Mouse (Mus musculus): Measurements from ENCODE around the gene Npas3. TPM values are rescaled to one million over a fixed set of nuclear protein-coding genes. Genes with fewer than 3 reads are reported as not detected.

Gene Npas3
- polyA plus RNA-seq, 1 experiment from 2014 or later: 6.3 TPM

GRCm38 (mm10) chr12:53836031-53836790, 587.7 kb downstream of the Npas3 start:
- H3K27ac ChIP-seq: no peak overlapping the region
- no peaks in the 10 kb centered on the region for H3K9me3 ChIP-seq
- ATAC-seq (ENCODE audit: insufficient number of reproducible peaks, insufficient read depth, low FRiP score, low TSS enrichment, low read depth): no peak
- H3K4me2 ChIP-seq: no peak overlapping the region
- H3K4me3 ChIP-seq (replicated peaks): no peak overlapping the region
- H3K4me1 ChIP-seq (replicated peaks): peaks cover 22% of the 10 kb centered on the region
- peaks cover 3% of the 10 kb centered on the region; the same call in 1 of the 2 replicates for H3K27me3 ChIP-seq
- WGBS: 76% methylated on average over 27 of the region's 27 CpGs
- H3K36me3 ChIP-seq: no peaks in the 10 kb centered on the region
- no peak overlapping the region for H3K9ac ChIP-seq (replicated peaks)

GRCm38 (mm10) chr12:53837408-53837807, 588.9 kb downstream of the Npas3 start:
- no peak; the same call in 1 of the 2 replicates for ATAC-seq (ENCODE audit: insufficient number of reproducible peaks, insufficient read depth, low FRiP score, low TSS enrichment, low read depth)
- WGBS: 65% methylated on average over 15 of the region's 15 CpGs

GRCm38 (mm10) chr12:53838541-53838940, 590.1 kb downstream of the Npas3 start:
- no peak overlapping the region for H3K4me2 ChIP-seq
- no peak overlapping the region for H3K4me3 ChIP-seq (replicated peaks)
- H3K9me3 ChIP-seq: no peaks in the 10 kb centered on the region
- H3K9ac ChIP-seq (replicated peaks): no peak overlapping the region
- peaks cover 3% of the 10 kb centered on the region; the same call in 1 of the 2 replicates for H3K27me3 ChIP-seq
- peaks cover 6% of the 10 kb centered on the region for H3K4me1 ChIP-seq (replicated peaks)
- H3K27ac ChIP-seq: no peak overlapping the region
- WGBS: 22% methylated on average over 7 of the region's 7 CpGs
- ATAC-seq (ENCODE audit: insufficient number of reproducible peaks, insufficient read depth, low FRiP score, low TSS enrichment, low read depth): no peak
- H3K36me3 ChIP-seq: no peaks in the 10 kb centered on the region

More at GRCm38 (mm10) chr12:53837408-53837807, 588.9 kb downstream of the Npas3 start:
- Histone ChIP-seq H3K9ac (replicated peaks) (no peak overlapping the region), H3K27me3 (peaks cover 3% of the 10 kb centered on the region; the same call in 1 of the 2 replicates), H3K9me3 (no peaks in the 10 kb centered on the region), H3K36me3 (no peaks in the 10 kb centered on the region), H3K27ac (no peak overlapping the region), H3K4me2 (no peak overlapping the region), H3K4me3 (replicated peaks) (no peak overlapping the region), H3K4me1 (replicated peaks) (peaks cover 14% of the 10 kb centered on the region)

- Histone ChIP-seq H3K9ac (replicated peaks) (no peak overlapping the region), H3K4me1 (replicated peaks) (peaks cover 39% of the 10 kb centered on the region), H3K4me3 (replicated peaks) (no peak overlapping the region), H3K27ac (no peak overlapping the region), H3K36me3 (no peaks in the 10 kb centered on the region), H3K9me3 (no peaks in the 10 kb centered on the region), H3K4me2 (no peak overlapping the region), H3K27me3 (peaks cover 3% of the 10 kb centered on the region; the same call in 1 of the 2 replicates)
- no peak for ATAC-seq (ENCODE audit: insufficient number of reproducible peaks, insufficient read depth, low FRiP score, low TSS enrichment, low read depth)
- 73% methylated on average over 16 of the region's 16 CpGs for WGBS
Observed at GRCm38 (mm10) chr12:53841928-53842671, 593.6 kb downstream of the Npas3 start.

- Histone ChIP-seq H3K4me3 (replicated peaks) (no peak overlapping the region), H3K4me1 (replicated peaks) (peaks cover 43% of the 10 kb centered on the region), H3K4me2 (no peak overlapping the region), H3K27ac (peak overlapping the region; percentile 57; the same call in 1 of the 2 replicates), H3K9ac (replicated peaks) (no peak overlapping the region), H3K9me3 (no peaks in the 10 kb centered on the region), H3K36me3 (no peaks in the 10 kb centered on the region), H3K27me3 (no peaks in the 10 kb centered on the region)
- no peak for ATAC-seq (ENCODE audit: insufficient number of reproducible peaks, insufficient read depth, low FRiP score, low TSS enrichment, low read depth)
- WGBS: 38% methylated on average over 3 of the region's 3 CpGs
Observed at GRCm38 (mm10) chr12:53843626-53844025, 595.1 kb downstream of the Npas3 start.

- Histone ChIP-seq H3K27me3 (no peaks in the 10 kb centered on the region), H3K4me3 (replicated peaks) (no peak overlapping the region), H3K36me3 (no peaks in the 10 kb centered on the region), H3K9ac (replicated peaks) (no peak overlapping the region), H3K4me1 (replicated peaks) (peaks cover 43% of the 10 kb centered on the region), H3K4me2 (no peak overlapping the region), H3K9me3 (no peaks in the 10 kb centered on the region), H3K27ac (peak overlapping the region; percentile 66)
- ATAC-seq (ENCODE audit: insufficient number of reproducible peaks, insufficient read depth, low FRiP score, low TSS enrichment, low read depth): peak; percentile 82
- WGBS: 42% methylated on average over 12 of the region's 12 CpGs
Observed at GRCm38 (mm10) chr12:53846154-53846665, 597.7 kb downstream of the Npas3 start.

GRCm38 (mm10) chr12:53849263-53849662, 600.8 kb downstream of the Npas3 start:
- Histone ChIP-seq H3K27me3 (no peaks in the 10 kb centered on the region), H3K4me1 (replicated peaks) (peaks cover 37% of the 10 kb centered on the region), H3K4me3 (replicated peaks) (no peak overlapping the region), H3K27ac (no peak overlapping the region), H3K9me3 (no peaks in the 10 kb centered on the region), H3K36me3 (no peaks in the 10 kb centered on the region), H3K4me2 (no peak overlapping the region), H3K9ac (replicated peaks) (no peak overlapping the region)
- no peak for ATAC-seq (ENCODE audit: insufficient number of reproducible peaks, insufficient read depth, low FRiP score, low TSS enrichment, low read depth)
- 95% methylated on average over 2 of the region's 2 CpGs for WGBS

GRCm38 (mm10) chr12:53852432-53852831, 604.0 kb downstream of the Npas3 start:
- H3K4me3 ChIP-seq (replicated peaks): no peak overlapping the region
- 54% methylated on average over 2 of the region's 2 CpGs for WGBS
- H3K4me1 ChIP-seq (replicated peaks): peaks cover 7% of the 10 kb centered on the region
- no peak overlapping the region for H3K4me2 ChIP-seq
- no peaks in the 10 kb centered on the region for H3K36me3 ChIP-seq
- ATAC-seq (ENCODE audit: insufficient number of reproducible peaks, insufficient read depth, low FRiP score, low TSS enrichment, low read depth): no peak
- H3K9me3 ChIP-seq: no peaks in the 10 kb centered on the region
- no peaks in the 10 kb centered on the region for H3K27me3 ChIP-seq
- no peak overlapping the region for H3K27ac ChIP-seq
- H3K9ac ChIP-seq (replicated peaks): no peak overlapping the region

GRCm38 (mm10) chr12:53860176-53860575, 611.7 kb downstream of the Npas3 start:
- H3K27ac ChIP-seq: no peak overlapping the region
- no peak overlapping the region for H3K9ac ChIP-seq (replicated peaks)
- no peak for ATAC-seq (ENCODE audit: insufficient number of reproducible peaks, insufficient read depth, low FRiP score, low TSS enrichment, low read depth)
- no peak overlapping the region for H3K4me2 ChIP-seq
- no peak overlapping the region for H3K4me3 ChIP-seq (replicated peaks)
- H3K27me3 ChIP-seq: peaks cover 9% of the 10 kb centered on the region; the same call in 1 of the 2 replicates
- H3K36me3 ChIP-seq: no peaks in the 10 kb centered on the region
- H3K9me3 ChIP-seq: no peaks in the 10 kb centered on the region
- H3K4me1 ChIP-seq (replicated peaks): peaks cover 23% of the 10 kb centered on the region

GRCm38 (mm10) chr12:53862281-53862680, 613.8 kb downstream of the Npas3 start:
- no peak overlapping the region for H3K27ac ChIP-seq
- H3K4me1 ChIP-seq (replicated peaks): peaks cover 24% of the 10 kb centered on the region
- no peak overlapping the region for H3K4me3 ChIP-seq (replicated peaks)
- H3K9me3 ChIP-seq: no peaks in the 10 kb centered on the region
- H3K27me3 ChIP-seq: peaks cover 16% of the 10 kb centered on the region
- H3K36me3 ChIP-seq: no peaks in the 10 kb centered on the region
- WGBS: 44% methylated on average over 6 of the region's 6 CpGs
- H3K4me2 ChIP-seq: no peak overlapping the region
- H3K9ac ChIP-seq (replicated peaks): no peak overlapping the region
- ATAC-seq (ENCODE audit: insufficient number of reproducible peaks, insufficient read depth, low FRiP score, low TSS enrichment, low read depth): 0 out of 2 replicates have a peak, but pooled peaks have one; percentile 47

GRCm38 (mm10) chr12:53864436-53865136, 616.1 kb downstream of the Npas3 start:
- ATAC-seq (ENCODE audit: insufficient number of reproducible peaks, insufficient read depth, low FRiP score, low TSS enrichment, low read depth): no peak
- Histone ChIP-seq H3K27me3 (peaks cover 20% of the 10 kb centered on the region), H3K4me1 (replicated peaks) (peaks cover 24% of the 10 kb centered on the region), H3K36me3 (no peaks in the 10 kb centered on the region), H3K4me3 (replicated peaks) (no peak overlapping the region), H3K9ac (replicated peaks) (no peak overlapping the region), H3K9me3 (no peaks in the 10 kb centered on the region), H3K4me2 (no peak overlapping the region), H3K27ac (no peak overlapping the region)
- 84% methylated on average over 5 of the region's 5 CpGs for WGBS

Data from limb, embryonic 12.5 days (tissue).